Mouse (Mus musculus) liver, adult (tissue): ENCODE data around the gene Larp4b.

Source experiments
- GATA4 ChIP-seq: IDR thresholded peaks from 2 replicates; pipeline ENCODE4 v1.6.1; 2014; ENCODE audit warnings: mild to moderate bottlenecking, low read length; ENCODE audit not compliant: insufficient replicate concordance

The Larp4b gene

DNA sequence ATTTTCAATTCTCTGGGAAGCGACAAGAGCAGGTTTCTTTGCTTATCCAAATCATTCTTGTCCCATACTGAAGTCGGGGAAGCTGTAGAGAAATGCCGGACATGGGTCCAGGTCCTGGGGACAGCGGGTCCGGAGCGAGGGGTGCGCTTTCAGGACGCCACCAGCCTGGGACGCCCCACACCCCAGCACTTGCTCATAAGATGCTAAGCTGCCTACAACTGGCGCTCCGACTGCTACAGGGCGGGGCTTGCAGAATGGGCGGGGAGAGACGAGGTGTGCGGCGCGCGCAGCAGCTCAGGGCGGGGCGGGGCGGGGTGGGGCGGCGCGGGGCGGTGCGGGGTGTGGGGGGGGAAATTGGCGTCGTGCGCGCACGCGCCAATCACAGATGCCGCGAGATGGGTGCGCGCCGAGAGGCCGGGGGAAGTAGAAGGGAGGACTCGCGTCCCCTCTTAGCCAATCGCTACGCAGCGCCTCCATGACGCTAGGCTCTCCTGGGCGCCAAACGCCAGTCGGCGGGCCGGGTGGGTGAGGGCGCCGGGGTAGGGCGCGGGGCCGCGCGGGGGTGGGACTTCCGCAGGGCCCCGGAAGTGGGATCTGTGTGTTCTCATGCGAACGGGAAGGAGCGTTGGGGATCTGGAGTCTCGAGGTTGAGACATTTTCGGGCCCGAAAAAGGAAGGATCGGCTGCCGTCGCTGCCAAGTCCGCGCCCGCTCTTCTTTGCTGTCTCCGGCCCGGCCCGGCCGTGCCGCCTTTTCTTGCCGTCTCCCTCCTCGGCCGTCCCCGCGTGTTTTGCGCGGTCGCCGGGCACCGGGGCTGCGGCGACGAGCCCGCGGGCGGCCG, at the start of gene Larp4b:
Larp4b (plus strand) TSS at position 566 of the 840 bp plus-strand sequence.
- no peak for TF ChIP-seq GATA4

DNA sequence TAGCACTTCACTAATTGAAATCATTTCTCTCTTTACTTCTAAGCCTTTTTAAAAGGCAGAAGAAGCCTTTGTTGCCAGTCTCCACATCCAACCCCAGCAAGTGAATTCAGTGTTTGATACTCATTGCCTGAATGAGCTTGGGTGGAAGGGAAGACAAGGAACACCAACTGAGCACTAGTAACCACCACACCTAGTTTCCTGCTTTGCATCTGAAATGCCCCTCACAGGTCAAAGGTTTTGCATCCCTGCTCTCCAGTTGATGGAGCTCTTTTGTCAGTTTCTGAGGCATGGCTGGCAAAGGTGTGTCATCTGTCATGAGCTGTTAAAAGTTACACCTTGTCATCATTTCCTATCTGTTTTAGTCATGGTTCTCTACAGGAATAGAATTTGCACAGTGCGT, 49.0 kb upstream of the Larp4b start:
- TF ChIP-seq GATA4 = no peak

DNA sequence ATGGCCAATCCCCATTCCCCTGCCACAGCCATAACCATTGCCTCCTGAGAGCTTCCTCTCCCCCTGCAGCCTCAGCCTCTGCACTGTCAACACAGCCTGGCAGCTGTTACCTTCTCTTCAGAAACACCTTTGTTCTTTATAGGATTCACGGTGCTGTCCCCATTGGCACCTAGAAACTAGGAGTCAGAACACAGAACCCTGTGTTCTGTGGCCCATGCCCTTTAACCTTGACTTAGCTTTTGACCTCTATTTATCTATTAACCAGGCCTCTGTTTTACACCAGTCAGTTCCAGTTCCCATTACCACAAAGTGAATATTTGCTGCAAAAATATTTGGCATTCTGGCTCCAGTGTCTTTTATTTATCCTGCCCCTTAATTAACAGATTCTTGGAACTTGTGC, 36.4 kb upstream of the Larp4b start:
- no peak for TF ChIP-seq GATA4

DNA sequence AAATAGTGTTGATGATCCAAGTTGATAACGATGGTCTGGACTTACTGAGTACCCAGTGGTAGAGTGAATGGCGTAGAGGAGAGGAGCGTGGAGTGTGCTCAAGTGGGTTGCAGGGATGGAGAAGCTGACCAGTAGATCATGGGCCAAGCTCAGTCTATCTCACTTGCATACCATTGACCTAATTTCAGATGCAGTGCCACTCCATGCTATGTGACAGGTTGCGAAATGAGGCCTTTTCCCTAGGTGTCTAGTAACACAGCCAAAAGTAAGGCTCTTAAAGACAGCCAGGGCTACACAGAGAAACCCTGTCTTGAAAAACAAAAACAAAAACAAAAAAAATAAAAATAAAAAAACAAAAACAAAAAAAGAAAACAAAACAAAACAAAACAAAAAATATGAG, 35.0 kb upstream of the Larp4b start:
- TF ChIP-seq GATA4 = no peak

DNA sequence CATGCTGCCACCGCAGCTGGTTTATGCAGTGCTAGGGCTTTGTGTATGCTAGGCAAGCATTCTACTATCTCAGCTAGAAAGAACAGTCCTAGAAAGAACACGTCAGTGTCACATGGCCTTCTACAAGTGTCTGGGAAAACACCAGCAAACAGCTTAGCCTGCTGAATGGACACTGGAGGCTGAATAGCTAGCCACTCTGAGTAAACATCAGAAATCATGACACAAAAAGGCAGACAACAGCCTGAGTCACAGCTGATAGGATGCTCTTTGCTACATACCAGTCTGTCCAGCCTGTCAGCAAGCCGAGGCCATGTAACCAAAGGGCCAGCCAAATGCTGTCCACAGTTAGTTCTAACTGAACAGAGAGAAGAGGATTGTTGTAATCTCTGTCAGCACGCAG, 32.3 kb upstream of the Larp4b start:
- TF ChIP-seq GATA4 = no peak

DNA sequence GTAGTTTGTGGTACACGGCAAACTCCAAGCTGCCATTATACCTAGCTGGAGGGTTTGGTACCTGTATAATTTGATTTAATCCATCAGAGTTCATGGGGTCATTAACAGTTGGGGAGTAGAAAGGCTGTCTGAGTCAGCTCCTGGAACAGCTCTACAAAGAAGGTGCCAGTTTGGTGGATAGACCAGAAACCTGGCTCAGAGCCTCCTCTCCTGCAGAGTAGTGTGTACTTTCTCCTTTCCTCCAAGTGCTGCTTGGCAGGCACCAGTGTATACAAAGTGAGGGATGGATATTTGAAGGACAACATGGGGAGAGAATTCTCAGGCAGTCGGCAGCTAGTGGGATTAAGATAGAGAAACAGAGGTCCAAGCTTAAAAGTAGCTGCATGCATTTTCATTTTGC, 29.5 kb upstream of the Larp4b start:
- TF ChIP-seq GATA4 = no peak

DNA sequence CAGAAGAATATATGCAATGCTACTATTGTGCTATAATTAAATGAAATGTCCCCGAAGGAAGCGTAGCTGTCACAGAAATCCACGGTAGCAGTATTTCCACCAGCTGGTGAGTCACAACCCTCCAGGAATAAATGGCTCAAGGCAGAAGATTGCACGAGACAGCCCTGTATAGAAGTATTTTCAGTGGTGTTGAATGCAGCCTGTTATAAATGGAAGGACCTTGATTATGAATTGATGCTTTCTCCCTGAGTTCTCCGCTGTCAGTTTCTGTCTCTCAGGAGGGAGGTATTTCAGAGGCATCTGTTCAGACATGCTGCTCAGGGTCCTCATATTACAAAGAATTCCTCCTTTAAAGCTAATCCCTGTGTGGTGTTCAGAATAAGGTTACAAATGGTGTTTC, 27.6 kb upstream of the Larp4b start:
- no peak for TF ChIP-seq GATA4

DNA sequence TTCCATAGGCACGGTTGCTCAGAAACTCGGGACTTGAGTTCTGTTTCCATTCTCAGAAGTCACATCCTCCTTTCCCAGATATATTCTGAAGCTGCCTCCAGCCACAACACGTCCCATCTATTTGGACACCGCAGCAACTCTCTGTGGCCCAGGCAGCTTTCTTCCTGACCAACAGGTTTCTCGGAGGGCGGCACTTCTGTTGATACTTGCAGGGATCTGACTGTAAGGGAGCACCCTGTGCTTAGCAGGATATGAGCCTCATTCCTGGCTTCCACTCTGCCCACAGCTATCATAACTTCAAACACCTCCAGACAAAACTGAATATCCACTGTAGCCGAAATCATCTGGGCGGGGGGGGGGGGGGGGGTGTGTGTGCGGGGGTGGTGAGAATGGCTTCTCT, 22.7 kb upstream of the Larp4b start:
- TF ChIP-seq GATA4 = no peak

DNA sequence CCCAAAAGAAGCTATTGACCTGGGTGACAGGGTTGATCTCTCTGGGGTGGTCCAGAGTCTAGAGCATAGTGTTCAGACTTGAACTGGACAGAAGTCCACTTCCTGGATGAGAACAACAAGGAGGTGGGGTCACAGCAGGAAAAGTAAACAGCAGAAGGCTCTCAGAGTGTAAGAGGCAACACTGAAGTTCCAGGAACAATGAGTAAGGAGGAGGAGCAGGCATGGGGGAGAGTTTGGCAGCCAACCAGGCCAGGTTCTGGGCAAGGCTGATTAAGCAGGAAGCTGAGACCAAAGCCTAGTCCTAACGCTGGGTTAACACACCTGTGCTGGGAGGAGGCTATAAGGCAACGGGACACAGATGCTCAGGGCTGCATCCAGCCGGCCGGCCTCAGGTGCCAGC, 19.9 kb upstream of the Larp4b start:
- TF ChIP-seq GATA4 = no peak

DNA sequence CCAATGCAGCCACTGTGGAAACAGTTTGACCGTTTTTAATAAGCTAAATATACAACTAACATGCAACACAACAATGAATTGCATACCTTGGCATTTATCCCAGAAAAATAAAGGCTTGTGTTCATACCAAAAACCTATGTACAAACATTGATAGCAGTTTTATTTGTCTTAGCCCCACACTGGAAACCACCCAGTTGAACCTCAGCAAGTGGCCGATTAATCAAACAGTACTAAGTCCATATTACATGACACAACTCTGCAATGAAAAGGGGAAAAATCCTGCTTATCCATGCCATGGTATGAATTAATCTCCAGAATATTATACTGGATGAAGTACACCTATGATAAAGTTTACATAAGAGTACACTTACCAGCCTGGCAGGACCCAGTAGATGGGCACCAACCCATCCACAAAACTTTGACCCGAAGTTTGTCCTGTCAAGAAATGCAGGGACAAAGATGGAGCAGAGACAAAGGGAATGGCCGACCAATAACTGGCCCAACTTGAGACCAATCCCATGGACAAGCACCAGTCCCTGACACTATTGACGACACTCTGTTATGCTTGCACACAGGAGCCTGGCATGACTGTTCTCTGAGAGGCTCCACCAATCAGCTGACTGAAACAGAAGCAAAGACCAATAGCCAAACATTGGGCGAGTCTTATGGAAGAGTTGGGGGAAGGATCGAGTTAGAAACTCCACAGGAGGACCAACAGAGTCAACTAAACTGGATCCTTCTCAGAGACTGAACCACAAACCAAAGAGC, 17.7 kb upstream of the Larp4b start:
- no peak; the same call in 1 of the 2 replicates for TF ChIP-seq GATA4

DNA sequence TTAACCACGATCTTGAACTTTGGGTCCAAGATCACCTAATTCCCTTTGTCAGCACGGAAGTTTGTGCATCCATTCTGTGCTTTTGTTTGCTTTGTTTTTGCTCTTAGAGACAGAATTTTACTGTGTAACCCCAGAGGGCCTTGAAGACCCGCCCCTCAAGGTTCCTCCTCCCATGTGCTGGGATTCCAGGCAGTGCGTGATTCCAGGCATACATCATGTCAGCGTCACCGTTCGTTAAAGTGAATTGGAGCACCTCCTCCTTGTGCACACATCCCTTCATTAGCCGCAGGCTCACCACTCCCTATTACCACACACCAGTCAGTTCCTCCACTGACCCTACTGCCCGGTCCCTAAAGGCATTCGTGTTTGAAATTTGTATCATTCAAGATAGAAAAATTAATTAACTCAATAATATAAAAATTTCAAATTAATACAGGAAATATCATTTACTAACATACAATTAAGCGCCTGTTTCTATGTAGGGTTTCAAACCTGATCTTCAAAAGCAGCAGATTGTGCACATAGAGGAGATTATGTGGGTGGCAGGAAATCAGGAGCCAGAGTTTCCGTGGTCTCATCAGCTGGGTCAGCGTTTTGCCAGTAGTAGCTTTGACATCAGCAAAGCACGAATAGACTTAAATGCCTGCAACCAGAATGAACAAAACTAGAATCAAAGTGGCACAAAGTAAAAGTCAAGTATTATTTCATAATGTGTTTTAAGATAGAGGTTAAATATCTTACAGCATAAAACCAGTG, 11.4 kb upstream of the Larp4b start:
- TF ChIP-seq GATA4 = no peak

DNA sequence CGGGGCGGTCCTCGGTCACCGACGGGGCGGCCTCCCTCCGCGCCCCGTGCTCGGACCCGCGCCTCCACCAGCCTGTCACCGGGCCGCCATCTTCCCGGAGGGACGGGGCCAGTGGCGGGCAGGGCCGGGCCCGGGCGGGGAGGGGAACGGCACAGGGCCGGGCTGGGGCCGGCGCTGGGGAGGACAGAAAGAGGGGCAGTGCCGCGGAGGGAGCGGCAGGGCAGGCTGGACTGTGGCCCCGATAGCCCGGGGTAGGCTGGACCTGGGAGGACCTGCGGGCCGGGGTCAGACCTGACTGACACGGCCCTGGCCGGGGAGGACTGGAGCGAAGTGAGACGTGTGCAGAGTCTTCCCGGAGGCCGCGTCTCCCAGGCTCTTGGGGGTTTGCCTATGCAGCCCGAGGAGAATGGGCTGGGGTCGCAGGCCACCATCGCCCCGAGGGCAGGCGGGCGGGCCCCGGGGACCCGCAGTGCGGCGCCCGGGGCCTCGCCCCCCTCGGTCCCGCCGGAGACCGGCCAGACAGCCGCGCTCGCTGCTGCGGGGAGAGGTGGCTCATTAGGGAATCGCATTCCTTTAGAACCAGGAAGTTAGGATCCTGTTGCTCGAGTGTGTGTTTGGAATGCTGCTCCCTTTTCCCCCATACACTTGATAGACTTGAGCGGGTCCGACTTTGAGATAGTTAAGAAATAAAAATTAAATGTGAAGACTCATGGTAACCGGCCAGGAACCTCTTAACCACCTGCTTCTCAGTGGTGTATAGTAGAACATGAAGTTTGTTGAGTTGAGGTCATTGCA, 702 bp downstream of the Larp4b start:
- no peak for TF ChIP-seq GATA4

DNA sequence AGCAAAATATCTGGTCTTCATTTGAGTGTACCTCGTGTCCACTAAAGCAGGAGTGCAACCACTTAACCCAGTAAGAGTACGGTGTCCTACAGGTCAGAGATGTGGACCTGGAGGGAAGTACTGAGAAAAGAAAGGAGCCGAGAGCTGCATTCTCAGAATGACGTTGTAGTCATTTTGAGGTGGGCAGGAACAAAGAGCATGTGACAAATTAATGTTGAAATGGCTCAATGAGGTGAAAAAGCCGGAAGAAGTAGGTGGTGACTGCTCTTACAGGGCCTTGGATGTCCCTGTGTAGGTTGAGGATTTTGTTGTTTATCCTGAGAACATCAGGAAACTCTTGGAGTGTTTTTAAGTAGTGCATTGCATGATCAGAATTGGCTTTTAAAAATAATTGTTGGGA, 5.6 kb downstream of the Larp4b start:
- TF ChIP-seq GATA4 = no peak

DNA sequence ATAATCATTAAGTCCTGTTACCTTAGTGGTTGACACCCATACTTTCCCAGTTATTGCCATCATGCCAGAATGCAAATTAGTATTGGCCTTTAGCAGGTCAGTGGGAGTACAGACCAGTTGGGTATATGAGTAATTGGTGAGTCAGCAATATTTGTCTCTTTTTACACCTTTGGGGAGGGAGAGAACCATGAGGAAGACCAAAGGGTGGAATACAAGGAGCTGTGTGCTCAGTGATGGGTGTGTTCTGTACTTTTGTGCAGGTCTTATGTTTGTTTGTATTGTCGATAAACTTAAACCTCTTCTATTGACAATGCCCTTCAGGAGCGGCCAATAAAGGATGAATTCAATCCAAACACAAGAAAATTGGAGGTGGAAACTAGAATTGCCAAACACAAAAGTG, 6.8 kb downstream of the Larp4b start:
- no peak for TF ChIP-seq GATA4

DNA sequence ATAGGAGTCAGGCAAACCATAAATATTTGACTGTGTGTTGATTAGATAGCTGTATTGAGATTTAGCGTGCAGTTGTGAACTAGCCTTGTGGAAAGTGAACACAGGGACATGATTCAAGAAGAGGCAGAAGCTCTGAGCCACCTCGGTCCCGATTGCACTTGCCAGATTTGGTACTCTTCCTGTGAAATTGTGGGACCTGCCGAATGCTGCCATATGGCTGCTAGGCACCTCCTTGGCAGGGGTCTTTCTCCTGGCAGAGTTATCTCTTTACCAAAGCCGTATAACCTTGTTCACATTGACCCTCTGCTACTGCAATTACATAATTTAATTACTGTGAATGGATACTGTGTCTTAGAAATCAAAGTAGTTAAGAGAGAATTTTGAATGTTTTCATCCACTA, 12.6 kb downstream of the Larp4b start:
- TF ChIP-seq GATA4 = no peak
